Mouse (Mus musculus) embryonic fibroblast, embryonic 13.5 days (primary cell): Measurements from ENCODE around the gene Rdh19.

ENCODE experiments used
- CTCF ChIP-seq: IDR thresholded peaks from 2 replicates; pipeline ENCODE4 v1.5.1; 2011; ENCODE audit warnings: mild to moderate bottlenecking, control low read depth, low read length, moderate library complexity, borderline replicate concordance; ENCODE audit not compliant: insufficient read depth
- POLR2A ChIP-seq: IDR thresholded peaks from 2 replicates; pipeline ENCODE4 v1.6.1; 2011; ENCODE audit warnings: low read depth, mild to moderate bottlenecking, control low read depth, low read length, moderate library complexity

GRCm38 (mm10) chr10:127907386-127907951 lies 57.7 kb downstream of the Rdh19 start:
- no peak for TF ChIP-seq CTCF
- no peak for TF ChIP-seq POLR2A
